Mouse (Mus musculus) olfactory bulb, adult 2 months (tissue): ENCODE measurements around the gene Ddx21.

Experiments
- CTCF ChIP-seq: fragments of 200-500 bp; IDR thresholded peaks from 2 replicates; pipeline ENCODE4 v1.5.1; 2012; ENCODE audit warnings: low read depth, mild to moderate bottlenecking, low read length, moderate library complexity; ENCODE audit not compliant: insufficient read depth
- POLR2A ChIP-seq: fragments of 200-500 bp; IDR thresholded peaks from 2 replicates; pipeline ENCODE4 v1.6.1; 2012; ENCODE audit warnings: mild to moderate bottlenecking, low read depth, low read length, moderate library complexity; ENCODE audit not compliant: insufficient read depth

GRCm38 (mm10) chr10:62575001-62575400, 27.1 kb downstream of the Ddx21 start:
- no peak for TF ChIP-seq CTCF
- no peak for TF ChIP-seq POLR2A
